Mouse (Mus musculus) thymus, adult 2 months (tissue): ENCODE measurements around the gene Rasip1.

ENCODE experiments used
- CTCF ChIP-seq: fragments of 200-500 bp; IDR thresholded peaks from 2 replicates; pipeline ENCODE4 v1.5.1; 2012; ENCODE audit warnings: mild to moderate bottlenecking, control low read depth, low read length, moderate library complexity, borderline replicate concordance; ENCODE audit not compliant: control insufficient read depth, poor library complexity, insufficient read depth; ENCODE audit errors: extremely low read depth
- POLR2A ChIP-seq: fragments of 200-500 bp; IDR thresholded peaks from 2 replicates; pipeline ENCODE4 v1.6.1; 2012; ENCODE audit warnings: mild to moderate bottlenecking, low read length, control low read depth, moderate library complexity; ENCODE audit not compliant: control insufficient read depth, poor library complexity, insufficient read depth; ENCODE audit errors: extremely low read depth

GRCm38 (mm10) chr7:45585923-45586322 is 41.4 kb upstream of the Rasip1 start:
- TF ChIP-seq CTCF (no peak), POLR2A (no peak)
